Comparison of ENCODE assay signal across 23 mouse cellular contexts in genomic region chr4:150433827-150434574, GRCm38 (mm10).
DNase-seq lines count a peak whose midpoint lies in the region; ATAC-seq and TF ChIP-seq lines count a peak whose summit lies in the region.
"Had no signal": no experiment of that assay in that cellular context is flagged by ENCODE, and none has a peak within 500 bp of the region (broad histone marks: within the 10 kb centered on the region; RNA-seq: fewer than 3 reads in every experiment).

No protein-coding gene starts in this region.

- no peak for DNase-seq in limb, embryonic 10.5 days (ENCODE audit: low spot score)
- DNase-seq in stomach, postnatal 0 days (ENCODE audit: low spot score) = no peak
- DNase-seq in adrenal gland, adult (ENCODE audit: inconsistent age in 2 of 2, low spot score in 1 of 2) = no peak
- DNase-seq: adrenal gland, adult 8-10 months; adrenal gland, postnatal 36 days; cerebellum, adult 11 months; cerebellum, adult 9-10 months; cerebellum, postnatal 25 days; gastrocnemius, adult 2 months; gastrocnemius, postnatal 25 days had no signal

- H3K4me1 ChIP-seq in limb, embryonic 13.5 days = peaks cover 14% of the 10 kb centered on the region
- no peaks in the 10 kb centered on the region for H3K4me1 ChIP-seq in limb, embryonic 10.5 days
- H3K4me1 ChIP-seq in stomach, embryonic 16.5 days (ENCODE audit: control insufficient read depth, insufficient read depth, low read length) = 0 out of 2 replicates have a peak, but pooled peaks cover 4% of the 10 kb centered on the region
- H3K4me1 ChIP-seq in stomach, postnatal 0 days (replicated peaks; ENCODE audit: control insufficient read depth, insufficient read depth) = no peaks in the 10 kb centered on the region
- peaks cover 2% of the 10 kb centered on the region; the same call in 1 of the 2 replicates for H3K4me1 ChIP-seq in limb, embryonic 15.5 days
- H3K4me1 ChIP-seq: embryonic facial prominence, embryonic 12.5 days had no signal

- H3K4me3 ChIP-seq in limb, embryonic 13.5 days = no peak overlapping the region
- no peak overlapping the region for H3K4me3 ChIP-seq in limb, embryonic 10.5 days
- H3K4me3 ChIP-seq in stomach, embryonic 16.5 days (replicated peaks; ENCODE audit: low read length) = no peak overlapping the region
- H3K4me3 ChIP-seq in stomach, postnatal 0 days (ENCODE audit: low read depth, low read length) = no peak overlapping the region
- H3K4me3 ChIP-seq in limb, embryonic 15.5 days = no peak overlapping the region
- H3K4me3 ChIP-seq: embryonic facial prominence, embryonic 12.5 days; forebrain, embryonic 12.5 days; gastrocnemius, adult 2 months; heart, embryonic 15.5 days; hindbrain, embryonic 10.5 days had no signal

- H3K36me3 ChIP-seq in limb, embryonic 13.5 days = peaks cover 21% of the 10 kb centered on the region
- H3K36me3 ChIP-seq in limb, embryonic 10.5 days = peaks cover 57% of the 10 kb centered on the region
- no peaks in the 10 kb centered on the region for H3K36me3 ChIP-seq in stomach, embryonic 16.5 days (ENCODE audit: control insufficient read depth, insufficient read depth, low read length)
- H3K36me3 ChIP-seq in stomach, postnatal 0 days (ENCODE audit: control insufficient read depth, insufficient read depth, low read length) = no peaks in the 10 kb centered on the region
- 0 out of 2 replicates have a peak, but pooled peaks cover 6% of the 10 kb centered on the region for H3K36me3 ChIP-seq in limb, embryonic 15.5 days

- TF ChIP-seq EP300 in stomach, postnatal 0 days (optimal IDR thresholded peaks at IDR 0.05) = no peak

- H3K27me3 ChIP-seq in limb, embryonic 13.5 days = no peaks in the 10 kb centered on the region
- H3K27me3 ChIP-seq in limb, embryonic 10.5 days (ENCODE audit: low read depth, poor library complexity, severe bottlenecking) = no peaks in the 10 kb centered on the region
- no peaks in the 10 kb centered on the region for H3K27me3 ChIP-seq in stomach, embryonic 16.5 days (ENCODE audit: control insufficient read depth, insufficient read depth, low read length)
- H3K27me3 ChIP-seq in stomach, postnatal 0 days (ENCODE audit: control insufficient read depth, insufficient read depth, low read length) = no peaks in the 10 kb centered on the region
- no peaks in the 10 kb centered on the region for H3K27me3 ChIP-seq in limb, embryonic 15.5 days
- H3K27me3 ChIP-seq: CH12.LX; embryonic facial prominence, embryonic 12.5 days; forebrain, embryonic 12.5 days; heart, embryonic 15.5 days; Patski had no signal

- no peak overlapping the region for H3K9ac ChIP-seq in limb, embryonic 13.5 days
- H3K9ac ChIP-seq in stomach, embryonic 16.5 days (ENCODE audit: low read length) = no peak overlapping the region
- H3K9ac ChIP-seq in stomach, postnatal 0 days (ENCODE audit: low read length) = no peak overlapping the region
- H3K9ac ChIP-seq in limb, embryonic 15.5 days = no peak overlapping the region
- H3K9ac ChIP-seq: embryonic facial prominence, embryonic 12.5 days; forebrain, embryonic 12.5 days; heart, embryonic 15.5 days; hindbrain, embryonic 14.5 days had no signal

- ATAC-seq in limb, embryonic 13.5 days (ENCODE audit: low FRiP score, low read depth) = peak; percentile 28; the same call in 1 of the 2 replicates
- no peak for ATAC-seq in stomach, embryonic 16.5 days (ENCODE audit: insufficient read depth, low FRiP score)
- ATAC-seq in stomach, postnatal 0 days (ENCODE audit: low FRiP score, low TSS enrichment) = no peak
- ATAC-seq in limb, embryonic 15.5 days (ENCODE audit: insufficient number of reproducible peaks, low FRiP score, low TSS enrichment, low read depth) = peak; percentile 71; the same call in 1 of the 2 replicates
- no peak for ATAC-seq in megakaryocyte, adult 5-6 weeks (ENCODE audit: poor library complexity, severe bottlenecking)
- ATAC-seq: activated CD4-positive, CD25-positive, alpha-beta regulatory T cell, adult 4 months; forebrain, embryonic 16.5 days; Patski had no signal

- TF ChIP-seq CTCF in stomach, postnatal 0 days (IDR thresholded peaks at IDR 0.05; ENCODE audit: low read depth) = no peak

- no peaks in the 10 kb centered on the region for H3K9me3 ChIP-seq in limb, embryonic 13.5 days
- no peaks in the 10 kb centered on the region for H3K9me3 ChIP-seq in limb, embryonic 10.5 days (replicated peaks)
- H3K9me3 ChIP-seq in stomach, embryonic 16.5 days (replicated peaks; ENCODE audit: control insufficient read depth, low read length) = no peaks in the 10 kb centered on the region
- no peaks in the 10 kb centered on the region for H3K9me3 ChIP-seq in stomach, postnatal 0 days (ENCODE audit: control insufficient read depth, low read length)
- H3K9me3 ChIP-seq in limb, embryonic 15.5 days = no peaks in the 10 kb centered on the region
- H3K9me3 ChIP-seq: embryonic facial prominence, embryonic 12.5 days; forebrain, embryonic 12.5 days; heart, embryonic 15.5 days; hindbrain, embryonic 10.5 days had no signal

- H3K27ac ChIP-seq in limb, embryonic 13.5 days = no peak overlapping the region
- H3K27ac ChIP-seq in limb, embryonic 10.5 days = no peak overlapping the region
- H3K27ac ChIP-seq in stomach, embryonic 16.5 days (ENCODE audit: low read length) = peak overlapping the region; percentile 17; the same call in 1 of the 2 replicates
- no peak overlapping the region for H3K27ac ChIP-seq in stomach, postnatal 0 days (replicated peaks)
- no peak overlapping the region; the same call in 1 of the 2 replicates for H3K27ac ChIP-seq in limb, embryonic 15.5 days
- H3K27ac ChIP-seq: embryonic facial prominence, embryonic 12.5 days; forebrain, embryonic 12.5 days; gastrocnemius, adult 2 months; heart, embryonic 15.5 days; hindbrain, embryonic 10.5 days; hindbrain, embryonic 14.5 days had no signal

- 88% methylated on average over 5 of the region's 5 CpGs for WGBS in limb, embryonic 13.5 days
- WGBS in limb, embryonic 10.5 days = 94% methylated on average over 5 of the region's 5 CpGs
- WGBS in stomach, embryonic 16.5 days = 75% methylated on average over 5 of the region's 5 CpGs
- 68% methylated on average over 5 of the region's 5 CpGs for WGBS in stomach, postnatal 0 days
- whole genome bisulfite sequencing in limb, embryonic 15.5 days = 87% methylated on average over 5 of the region's 5 CpGs

- no peak overlapping the region for H3K4me2 ChIP-seq in limb, embryonic 13.5 days (replicated peaks)
- H3K4me2 ChIP-seq in stomach, embryonic 16.5 days (ENCODE audit: low read depth, low read length) = no peak overlapping the region
- no peak overlapping the region for H3K4me2 ChIP-seq in stomach, postnatal 0 days (replicated peaks; ENCODE audit: low read depth)
- no peak overlapping the region for H3K4me2 ChIP-seq in limb, embryonic 15.5 days
- H3K4me2 ChIP-seq: embryonic facial prominence, embryonic 12.5 days; forebrain, embryonic 12.5 days; heart, embryonic 15.5 days; hindbrain, embryonic 14.5 days had no signal

Comparison
In these comparisons a context has a peak if more than half of its experiments do, and no peak if none do; other contexts are left out.
1. ATAC-seq: peak in limb, embryonic 13.5 days (single experiment) and limb, embryonic 15.5 days (single experiment); none in stomach, embryonic 16.5 days (single experiment), stomach, postnatal 0 days (single experiment) and megakaryocyte, adult 5-6 weeks (single experiment).